Mouse (Mus musculus): Measurements from ENCODE around the gene Bbs10.

GRCm38 (mm10) chr10:111336353-111336713 is 37.9 kb downstream of the Bbs10 start:
- TF ChIP-seq POLR2A (IDR thresholded peaks at IDR 0.05; ENCODE audit: insufficient read depth, low read depth, low read length), result no peak
- TF ChIP-seq CTCF (IDR thresholded peaks at IDR 0.05; ENCODE audit: insufficient read depth, low read depth, low read length), result no peak

Measured in olfactory bulb, adult 2 months (tissue).